Mouse (Mus musculus): ENCODE data around the gene H2-D1. TPM values are rescaled to one million over a fixed set of nuclear protein-coding genes. Genes with fewer than 3 reads are reported as not detected.

Gene H2-D1
- polyA plus RNA-seq, 2 experiments, result 26.0 to 53.9 TPM

- no peak overlapping the region for H3K4me2 ChIP-seq (replicated peaks; ENCODE audit: low read depth, low read length, severe bottlenecking)
- H3K4me1 ChIP-seq (ENCODE audit: control insufficient read depth, insufficient read depth, low read length), result no peaks in the 10 kb centered on the region
- H3K27ac ChIP-seq (replicated peaks; ENCODE audit: low read depth, low read length), result no peak overlapping the region
- H3K4me3 ChIP-seq (replicated peaks; ENCODE audit: low read length), result no peak overlapping the region
- no peak for DNase-seq (ENCODE audit: low spot score)
- peaks cover 34% of the 10 kb centered on the region for H3K36me3 ChIP-seq (ENCODE audit: control insufficient read depth, insufficient read depth, low read length)
- no peaks in the 10 kb centered on the region for H3K27me3 ChIP-seq (ENCODE audit: control insufficient read depth, insufficient read depth, low read length)
- H3K9me3 ChIP-seq (ENCODE audit: control insufficient read depth, low read length), result no peaks in the 10 kb centered on the region
- WGBS, result 70% methylated on average over 6 of the region's 6 CpGs
- TF ChIP-seq POLR2A (IDR thresholded peaks at IDR 0.05; ENCODE audit: borderline replicate concordance, extremely low read depth, insufficient read depth, insufficient read length), result no peak
- ATAC-seq (ENCODE audit: low FRiP score, low read depth), result no peak
- no peak overlapping the region for H3K9ac ChIP-seq (ENCODE audit: low read depth, low read length, severe bottlenecking)
These were observed 40.2 kb upstream of the H2-D1 start for GRCm38 (mm10) chr17:35222299-35222698.

GRCm38 (mm10) chr17:35224641-35225040 is 37.9 kb upstream of the H2-D1 start:
- Histone ChIP-seq H3K9me3 (ENCODE audit: control insufficient read depth, low read length) (no peaks in the 10 kb centered on the region), H3K36me3 (ENCODE audit: control insufficient read depth, insufficient read depth, low read length) (peaks cover 51% of the 10 kb centered on the region), H3K27me3 (ENCODE audit: control insufficient read depth, insufficient read depth, low read length) (no peaks in the 10 kb centered on the region), H3K4me2 (replicated peaks; ENCODE audit: low read depth, low read length, severe bottlenecking) (no peak overlapping the region), H3K27ac (replicated peaks; ENCODE audit: low read depth, low read length) (no peak overlapping the region), H3K4me3 (replicated peaks; ENCODE audit: low read length) (no peak overlapping the region), H3K9ac (ENCODE audit: low read depth, low read length, severe bottlenecking) (no peak overlapping the region), H3K4me1 (ENCODE audit: control insufficient read depth, insufficient read depth, low read length) (no peaks in the 10 kb centered on the region)
- 95% methylated on average over 4 of the region's 4 CpGs for WGBS
- ATAC-seq (ENCODE audit: low FRiP score, low read depth) (no peak), DNase-seq (ENCODE audit: low spot score) (no peak)
- no peak for TF ChIP-seq POLR2A (IDR thresholded peaks at IDR 0.05; ENCODE audit: borderline replicate concordance, extremely low read depth, insufficient read depth, insufficient read length)

DNA sequence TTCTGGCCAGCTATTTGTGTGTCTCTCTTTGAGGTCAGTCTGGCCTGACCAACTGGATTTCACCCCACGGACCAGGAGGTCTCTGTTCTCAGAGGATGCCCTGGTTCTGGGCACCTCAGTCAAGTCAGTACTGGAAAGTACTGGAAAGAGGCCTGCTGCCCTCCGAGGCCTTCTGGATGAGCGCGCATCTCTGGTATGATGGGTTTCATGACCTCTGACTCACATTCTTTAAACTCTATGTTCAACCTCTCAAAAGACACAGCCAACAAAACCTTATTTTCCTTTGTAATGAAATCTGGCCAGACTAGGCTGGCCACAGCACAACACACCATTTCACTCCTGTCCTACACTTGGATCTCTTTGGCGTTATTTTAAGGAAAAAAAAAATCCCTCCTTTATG is 37.1 kb upstream of the H2-D1 start:
- DNase-seq (ENCODE audit: low spot score) (no peak), ATAC-seq (ENCODE audit: low FRiP score, low read depth) (no peak)
- Histone ChIP-seq H3K36me3 (ENCODE audit: control insufficient read depth, insufficient read depth, low read length) (peaks cover 50% of the 10 kb centered on the region), H3K27ac (replicated peaks; ENCODE audit: low read depth, low read length) (no peak overlapping the region), H3K4me3 (replicated peaks; ENCODE audit: low read length) (no peak overlapping the region), H3K9ac (ENCODE audit: low read depth, low read length, severe bottlenecking) (no peak overlapping the region), H3K27me3 (ENCODE audit: control insufficient read depth, insufficient read depth, low read length) (no peaks in the 10 kb centered on the region), H3K4me1 (ENCODE audit: control insufficient read depth, insufficient read depth, low read length) (no peaks in the 10 kb centered on the region), H3K4me2 (replicated peaks; ENCODE audit: low read depth, low read length, severe bottlenecking) (no peak overlapping the region), H3K9me3 (ENCODE audit: control insufficient read depth, low read length) (no peaks in the 10 kb centered on the region)
- no peak for TF ChIP-seq POLR2A (IDR thresholded peaks at IDR 0.05; ENCODE audit: borderline replicate concordance, extremely low read depth, insufficient read depth, insufficient read length)
- 90% methylated on average over 5 of the region's 5 CpGs for WGBS

GRCm38 (mm10) chr17:35226561-35227046 is 35.9 kb upstream of the H2-D1 start:
- H3K36me3 ChIP-seq (ENCODE audit: control insufficient read depth, insufficient read depth, low read length), result peaks cover 55% of the 10 kb centered on the region
- no peak overlapping the region for H3K4me3 ChIP-seq (replicated peaks; ENCODE audit: low read length)
- H3K9ac ChIP-seq (ENCODE audit: low read depth, low read length, severe bottlenecking), result no peak overlapping the region
- no peak overlapping the region for H3K27ac ChIP-seq (replicated peaks; ENCODE audit: low read depth, low read length)
- 86% methylated on average over 14 of the region's 14 CpGs for WGBS
- ATAC-seq (ENCODE audit: low FRiP score, low read depth) (no peak), DNase-seq (ENCODE audit: low spot score) (no peak)
- no peaks in the 10 kb centered on the region for H3K27me3 ChIP-seq (ENCODE audit: control insufficient read depth, insufficient read depth, low read length)
- H3K4me1 ChIP-seq (ENCODE audit: control insufficient read depth, insufficient read depth, low read length), result no peaks in the 10 kb centered on the region
- H3K9me3 ChIP-seq (ENCODE audit: control insufficient read depth, low read length), result no peaks in the 10 kb centered on the region
- H3K4me2 ChIP-seq (replicated peaks; ENCODE audit: low read depth, low read length, severe bottlenecking), result no peak overlapping the region
- no peak for TF ChIP-seq POLR2A (IDR thresholded peaks at IDR 0.05; ENCODE audit: borderline replicate concordance, extremely low read depth, insufficient read depth, insufficient read length)

- DNase-seq (ENCODE audit: low spot score) (no peak), ATAC-seq (ENCODE audit: low FRiP score, low read depth) (no peak)
- Histone ChIP-seq H3K4me1 (ENCODE audit: control insufficient read depth, insufficient read depth, low read length) (peaks cover 21% of the 10 kb centered on the region), H3K4me2 (replicated peaks; ENCODE audit: low read depth, low read length, severe bottlenecking) (no peak overlapping the region), H3K9ac (ENCODE audit: low read depth, low read length, severe bottlenecking) (no peak overlapping the region), H3K36me3 (ENCODE audit: control insufficient read depth, insufficient read depth, low read length) (peaks cover 52% of the 10 kb centered on the region), H3K4me3 (replicated peaks; ENCODE audit: low read length) (no peak overlapping the region), H3K27ac (replicated peaks; ENCODE audit: low read depth, low read length) (no peak overlapping the region), H3K9me3 (ENCODE audit: control insufficient read depth, low read length) (no peaks in the 10 kb centered on the region), H3K27me3 (ENCODE audit: control insufficient read depth, insufficient read depth, low read length) (no peaks in the 10 kb centered on the region)
- no peak for TF ChIP-seq POLR2A (IDR thresholded peaks at IDR 0.05; ENCODE audit: borderline replicate concordance, extremely low read depth, insufficient read depth, insufficient read length)
- 91% methylated on average over 10 of the region's 10 CpGs for WGBS
These were observed 31.5 kb upstream of the H2-D1 start for GRCm38 (mm10) chr17:35231022-35231421.

DNA sequence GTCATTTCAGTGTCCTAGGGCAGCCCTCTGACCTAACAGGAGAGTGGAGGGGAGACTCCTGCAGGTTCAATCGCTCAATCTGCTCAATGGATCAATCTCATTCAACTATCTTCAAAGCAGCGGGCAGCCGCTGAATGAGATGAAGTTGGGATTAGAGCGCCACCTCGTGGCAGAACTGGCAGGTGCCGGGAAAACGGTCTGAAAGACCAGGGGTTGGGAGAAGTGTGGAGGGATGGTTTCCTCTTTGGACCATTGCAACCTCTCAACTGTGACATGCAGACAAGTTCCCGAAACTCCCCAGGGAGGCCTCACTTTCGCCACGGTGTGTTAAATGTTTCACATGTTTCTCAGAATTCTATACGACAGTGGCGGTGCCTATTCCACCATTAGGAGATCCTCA is 30.5 kb upstream of the H2-D1 start:
- H3K36me3 ChIP-seq (ENCODE audit: control insufficient read depth, insufficient read depth, low read length), result peaks cover 52% of the 10 kb centered on the region
- H3K4me2 ChIP-seq (replicated peaks; ENCODE audit: low read depth, low read length, severe bottlenecking), result no peak overlapping the region
- peaks cover 23% of the 10 kb centered on the region for H3K4me1 ChIP-seq (ENCODE audit: control insufficient read depth, insufficient read depth, low read length)
- WGBS, result 17% methylated on average over 12 of the region's 12 CpGs
- no peak overlapping the region for H3K9ac ChIP-seq (ENCODE audit: low read depth, low read length, severe bottlenecking)
- TF ChIP-seq POLR2A (IDR thresholded peaks at IDR 0.05; ENCODE audit: borderline replicate concordance, extremely low read depth, insufficient read depth, insufficient read length), result no peak
- ATAC-seq (ENCODE audit: low FRiP score, low read depth), result no peak
- peak; percentile 85 for DNase-seq (ENCODE audit: low spot score)
- H3K4me3 ChIP-seq (replicated peaks; ENCODE audit: low read length), result no peak overlapping the region
- no peaks in the 10 kb centered on the region for H3K9me3 ChIP-seq (ENCODE audit: control insufficient read depth, low read length)
- H3K27ac ChIP-seq (replicated peaks; ENCODE audit: low read depth, low read length), result no peak overlapping the region
- no peaks in the 10 kb centered on the region for H3K27me3 ChIP-seq (ENCODE audit: control insufficient read depth, insufficient read depth, low read length)

Data from limb, embryonic 14.5 days (tissue).